Mouse (Mus musculus): ENCODE results near the gene Cib1.

DNA sequence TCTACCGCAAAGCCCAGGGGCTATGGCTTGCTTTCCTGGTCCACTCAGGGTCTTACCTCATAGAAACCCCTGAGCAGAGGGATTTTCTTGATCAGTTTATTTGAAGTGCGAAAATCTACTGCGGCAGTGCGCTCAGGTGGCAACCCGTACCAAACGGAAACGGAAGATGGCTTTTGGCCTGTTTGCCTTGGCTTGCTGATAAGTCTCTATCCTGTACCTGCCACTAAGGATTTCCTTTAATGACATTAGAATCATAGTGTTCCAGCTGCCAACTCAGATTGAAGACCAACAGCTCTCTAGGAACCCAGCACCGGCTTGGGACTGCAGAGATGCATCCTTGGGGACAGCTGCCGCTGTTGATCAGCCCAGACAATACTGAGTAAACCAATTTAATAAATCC, 1.2 kb upstream of the Cib1 start:
- no peak for TF ChIP-seq CTCF (conservative IDR thresholded peaks at IDR 0.05; ENCODE audit: insufficient read depth, insufficient read length, low read depth, low read length)
- TF ChIP-seq POLR2A (IDR thresholded peaks at IDR 0.05; ENCODE audit: low read depth, low read length): no peak

Data from kidney, adult 2 months (tissue).